Comparison of ENCODE assay signal across 18 mouse cellular contexts in genomic region chr10:9760264-9760663, GRCm38 (mm10).
"Had no signal": no experiment of that assay in that cellular context is flagged by ENCODE, and none has a peak within 500 bp of the region (broad histone marks: within the 10 kb centered on the region; RNA-seq: fewer than 3 reads in every experiment).

No protein-coding gene starts in this region.

- H3K4me3 ChIP-seq: left cerebral cortex, adult 2 months; liver, embryonic 13.5 days; neural tube, embryonic 12.5 days; neural tube, embryonic 15.5 days; stomach, embryonic 15.5 days had no signal

- H3K4me2 ChIP-seq: liver, embryonic 13.5 days; midbrain, embryonic 11.5 days; neural tube, embryonic 12.5 days; neural tube, embryonic 15.5 days; stomach, embryonic 15.5 days had no signal

- DNase-seq: kidney, adult 8-10 months; kidney, postnatal 25 days; layer of hippocampus, postnatal 36 days; liver, embryonic 13.5 days; lung, adult 2 months; lung, postnatal 14 days; lung, postnatal 4 days; midbrain, embryonic 14.5 days; right cerebral cortex, adult 18-20 months; right cerebral cortex, postnatal 14 days; spleen, adult 18-20 months; thymus, postnatal 25 days had no signal

- H3K4me1 ChIP-seq: neural tube, embryonic 12.5 days; neural tube, embryonic 15.5 days; stomach, embryonic 15.5 days had no signal

- H3K27me3 ChIP-seq: liver, embryonic 13.5 days; neural tube, embryonic 12.5 days; neural tube, embryonic 15.5 days; stomach, embryonic 15.5 days had no signal

- H3K27ac ChIP-seq: kidney, postnatal 0 days; left cerebral cortex, adult 2 months; liver, embryonic 13.5 days; neural tube, embryonic 12.5 days; neural tube, embryonic 15.5 days; stomach, embryonic 15.5 days had no signal

- H3K9me3 ChIP-seq: liver, embryonic 13.5 days; neural tube, embryonic 12.5 days; neural tube, embryonic 15.5 days; stomach, embryonic 15.5 days had no signal

- H3K9ac ChIP-seq: liver, embryonic 13.5 days; neural tube, embryonic 12.5 days; neural tube, embryonic 15.5 days; stomach, embryonic 15.5 days had no signal
